Mouse (Mus musculus) lung, postnatal 0 days (tissue): ENCODE results near the gene Scgb1a1.

ENCODE experiments used
- CTCF ChIP-seq: IDR thresholded peaks from 2 replicates; pipeline ENCODE4 v1.5.1; 2016; ENCODE audit warnings: antibody characterized with exemption, mild to moderate bottlenecking
- EP300 ChIP-seq: IDR thresholded peaks from 2 replicates; pipeline ENCODE4 v1.6.1; 2016; ENCODE audit warnings: antibody characterized with exemption, mild to moderate bottlenecking, control low read depth

DNA sequence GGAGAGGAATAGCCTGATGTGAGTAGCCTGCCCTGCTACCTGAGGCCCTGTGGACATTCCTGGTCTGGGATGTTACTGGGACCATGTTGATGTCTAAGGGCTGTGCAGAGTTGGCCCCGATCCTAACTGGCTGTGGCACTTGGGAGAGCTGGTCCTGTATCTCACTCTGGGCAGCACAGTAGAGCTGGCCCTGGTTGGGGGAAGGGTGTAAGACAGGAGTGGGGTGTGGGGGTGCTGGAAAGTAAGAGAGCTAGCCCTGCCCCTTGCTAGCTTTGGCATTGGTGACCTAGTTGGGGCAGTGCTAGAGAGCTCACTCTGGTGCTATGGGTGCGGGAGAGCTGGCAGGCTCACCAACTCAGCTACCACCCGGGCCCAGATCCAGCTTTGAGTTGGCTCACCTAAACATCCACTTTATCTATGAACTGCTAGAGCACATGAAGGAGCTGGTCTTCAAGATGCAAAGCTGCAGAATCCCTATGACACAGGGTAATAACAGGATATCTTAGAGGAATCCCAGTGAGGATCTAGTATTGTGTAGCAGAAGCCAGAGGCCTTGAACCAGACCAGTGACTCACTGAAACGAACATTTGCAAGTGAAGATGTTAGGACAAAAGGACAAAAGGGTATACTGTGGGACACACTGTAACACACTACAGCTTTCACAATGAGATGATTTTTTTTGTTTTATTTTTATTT lies 40.9 kb upstream of the Scgb1a1 start:
- no peak for TF ChIP-seq CTCF
- TF ChIP-seq EP300 = no peak
